11 mouse cellular contexts compared by ENCODE assay signal in the genomic region with DNA sequence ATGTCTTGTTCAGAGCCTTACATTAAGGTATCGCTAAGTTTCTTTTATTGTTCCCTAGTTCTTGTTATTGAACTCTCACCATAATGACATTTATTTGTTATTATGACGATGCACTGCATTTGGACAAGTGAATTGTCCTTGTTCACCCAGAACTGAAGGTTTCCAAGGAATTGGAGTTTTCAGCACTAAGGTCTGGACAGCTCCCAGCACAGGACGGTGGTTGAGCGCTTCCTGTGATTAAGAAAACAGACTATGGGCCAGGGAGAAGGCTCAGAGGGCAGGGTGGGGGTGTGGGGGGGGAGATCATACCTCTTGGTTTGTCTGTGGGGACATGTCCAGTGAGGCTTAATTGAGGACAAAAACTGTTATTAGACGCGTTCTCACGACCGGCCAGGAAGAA.
DNase-seq lines count a peak whose midpoint lies in the region; ATAC-seq lines count a peak whose summit lies in the region.
"Had no signal": no experiment of that assay in that cellular context is flagged by ENCODE, and none has a peak within 500 bp of the region (broad histone marks: within the 10 kb centered on the region; RNA-seq: fewer than 3 reads in every experiment).

No protein-coding gene starts in this region.

- no peaks in the 10 kb centered on the region for H3K4me1 ChIP-seq in forebrain, embryonic 14.5 days (ENCODE audit: control insufficient read depth, insufficient read depth, low read length)
- H3K4me1 ChIP-seq in forebrain, embryonic 15.5 days = no peaks in the 10 kb centered on the region
- no peaks in the 10 kb centered on the region for H3K4me1 ChIP-seq in neural tube, embryonic 15.5 days
- H3K4me1 ChIP-seq in embryonic facial prominence, embryonic 10.5 days = no peaks in the 10 kb centered on the region
- H3K4me1 ChIP-seq: hindbrain, embryonic 15.5 days; liver, embryonic 13.5 days had no signal

- H3K9me3 ChIP-seq in forebrain, embryonic 14.5 days (replicated peaks; ENCODE audit: control insufficient read depth, low read length) = no peaks in the 10 kb centered on the region
- no peaks in the 10 kb centered on the region for H3K9me3 ChIP-seq in forebrain, embryonic 15.5 days
- H3K9me3 ChIP-seq in neural tube, embryonic 15.5 days (replicated peaks) = no peaks in the 10 kb centered on the region
- no peaks in the 10 kb centered on the region for H3K9me3 ChIP-seq in embryonic facial prominence, embryonic 10.5 days
- H3K9me3 ChIP-seq: hindbrain, embryonic 15.5 days had no signal

- 68% methylated on average over 8 of the region's 8 CpGs for WGBS in forebrain, embryonic 14.5 days
- 69% methylated on average over 8 of the region's 8 CpGs for WGBS in forebrain, embryonic 15.5 days
- WGBS in neural tube, embryonic 15.5 days = 70% methylated on average over 8 of the region's 8 CpGs
- 69% methylated on average over 8 of the region's 8 CpGs for WGBS in embryonic facial prominence, embryonic 10.5 days

- no peaks in the 10 kb centered on the region for H3K27me3 ChIP-seq in forebrain, embryonic 14.5 days (replicated peaks; ENCODE audit: control insufficient read depth, insufficient read depth, low read length)
- no peaks in the 10 kb centered on the region for H3K27me3 ChIP-seq in forebrain, embryonic 15.5 days
- no peaks in the 10 kb centered on the region for H3K27me3 ChIP-seq in neural tube, embryonic 15.5 days (replicated peaks)
- no peaks in the 10 kb centered on the region for H3K27me3 ChIP-seq in embryonic facial prominence, embryonic 10.5 days (replicated peaks; ENCODE audit: low read depth, poor library complexity, severe bottlenecking)
- H3K27me3 ChIP-seq: hindbrain, embryonic 15.5 days; liver, embryonic 13.5 days had no signal

- no peak overlapping the region for H3K4me3 ChIP-seq in forebrain, embryonic 14.5 days (ENCODE audit: low read depth, low read length)
- no peak overlapping the region for H3K4me3 ChIP-seq in forebrain, embryonic 15.5 days
- H3K4me3 ChIP-seq in neural tube, embryonic 15.5 days (replicated peaks) = no peak overlapping the region
- H3K4me3 ChIP-seq in embryonic facial prominence, embryonic 10.5 days = no peak overlapping the region
- H3K4me3 ChIP-seq: hindbrain, embryonic 15.5 days; liver, embryonic 13.5 days had no signal

- DNase-seq in forebrain, embryonic 14.5 days (ENCODE audit: low spot score) = peak; percentile 22
- DNase-seq in neural tube, embryonic 10.5 days (ENCODE audit: extremely low spot score, low spot score) = peak; percentile 57
- peak; percentile 62 for DNase-seq in embryonic facial prominence, embryonic 10.5 days (ENCODE audit: low spot score)
- DNase-seq in retina, postnatal 1 day = peak; percentile 65
- DNase-seq in cerebellum, adult 18-20 months = no peak
- no peak for DNase-seq in heart, adult 9 months (ENCODE audit: low spot score in 2 of 2)
- DNase-seq: liver, embryonic 13.5 days had no signal

- no peak overlapping the region for H3K27ac ChIP-seq in forebrain, embryonic 14.5 days (ENCODE audit: low read depth, low read length)
- no peak overlapping the region for H3K27ac ChIP-seq in forebrain, embryonic 15.5 days (replicated peaks)
- H3K27ac ChIP-seq in neural tube, embryonic 15.5 days (replicated peaks) = no peak overlapping the region
- H3K27ac ChIP-seq in embryonic facial prominence, embryonic 10.5 days (replicated peaks) = no peak overlapping the region
- H3K27ac ChIP-seq: hindbrain, embryonic 15.5 days; liver, embryonic 13.5 days had no signal

- H3K9ac ChIP-seq in forebrain, embryonic 14.5 days (ENCODE audit: low read length) = no peak overlapping the region
- no peak overlapping the region for H3K9ac ChIP-seq in forebrain, embryonic 15.5 days (replicated peaks)
- H3K9ac ChIP-seq in neural tube, embryonic 15.5 days (replicated peaks) = no peak overlapping the region
- H3K9ac ChIP-seq: hindbrain, embryonic 15.5 days; liver, embryonic 13.5 days had no signal

- no peak overlapping the region for H3K4me2 ChIP-seq in forebrain, embryonic 14.5 days (ENCODE audit: low read length)
- H3K4me2 ChIP-seq in forebrain, embryonic 15.5 days (replicated peaks) = no peak overlapping the region
- H3K4me2 ChIP-seq in neural tube, embryonic 15.5 days = no peak overlapping the region
- H3K4me2 ChIP-seq: hindbrain, embryonic 15.5 days; liver, embryonic 13.5 days had no signal

- ATAC-seq in forebrain, embryonic 14.5 days = no peak
- no peak for ATAC-seq in forebrain, embryonic 15.5 days (replicated peaks)
- ATAC-seq in neural tube, embryonic 15.5 days (ENCODE audit: low FRiP score) = no peak
- ATAC-seq: forebrain, embryonic 16.5 days had no signal

- no peaks in the 10 kb centered on the region for H3K36me3 ChIP-seq in forebrain, embryonic 14.5 days (ENCODE audit: control insufficient read depth, insufficient read depth, low read length)
- H3K36me3 ChIP-seq in forebrain, embryonic 15.5 days = no peaks in the 10 kb centered on the region
- H3K36me3 ChIP-seq in neural tube, embryonic 15.5 days = no peaks in the 10 kb centered on the region
- no peaks in the 10 kb centered on the region for H3K36me3 ChIP-seq in embryonic facial prominence, embryonic 10.5 days (replicated peaks)
- H3K36me3 ChIP-seq: hindbrain, embryonic 15.5 days; liver, embryonic 13.5 days had no signal

Comparison
In these comparisons a context has a peak if more than half of its experiments do, and no peak if none do; other contexts are left out.
1. DNase-seq: peak in forebrain, embryonic 14.5 days (single experiment), neural tube, embryonic 10.5 days (single experiment), embryonic facial prominence, embryonic 10.5 days (single experiment) and retina, postnatal 1 day (single experiment); none in cerebellum, adult 18-20 months (0 of 2) and heart, adult 9 months (0 of 2).